Mouse (Mus musculus): ENCODE measurements at regions not wholly inside any gene's neighbourhood (a gene's known extent, or its start where the extent isn't known, plus 50 kb on each side); places are given as distances from the start of the nearest gene placed in this dataset.

DNA sequence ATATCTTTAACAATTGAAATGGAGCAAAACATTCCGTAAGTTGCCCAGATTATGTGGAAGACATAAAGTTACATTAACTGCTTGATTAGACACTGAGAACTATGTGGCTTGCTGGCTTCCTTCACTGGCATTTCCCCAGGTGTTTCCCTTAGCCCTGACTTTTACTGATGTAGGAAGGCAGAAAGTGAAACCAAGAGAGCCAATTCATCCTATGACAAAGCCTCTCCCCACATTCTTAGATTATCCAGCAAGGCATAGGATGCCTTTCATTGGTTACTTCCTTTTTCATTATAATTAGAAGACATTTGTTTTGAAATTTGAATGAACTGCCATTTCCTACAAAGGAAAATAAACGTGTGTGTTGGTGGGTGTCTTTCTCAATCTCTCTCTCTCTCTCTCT lies 72.1 kb downstream of the Cdc42ep3 start:
- no peak for DNase-seq

DNA sequence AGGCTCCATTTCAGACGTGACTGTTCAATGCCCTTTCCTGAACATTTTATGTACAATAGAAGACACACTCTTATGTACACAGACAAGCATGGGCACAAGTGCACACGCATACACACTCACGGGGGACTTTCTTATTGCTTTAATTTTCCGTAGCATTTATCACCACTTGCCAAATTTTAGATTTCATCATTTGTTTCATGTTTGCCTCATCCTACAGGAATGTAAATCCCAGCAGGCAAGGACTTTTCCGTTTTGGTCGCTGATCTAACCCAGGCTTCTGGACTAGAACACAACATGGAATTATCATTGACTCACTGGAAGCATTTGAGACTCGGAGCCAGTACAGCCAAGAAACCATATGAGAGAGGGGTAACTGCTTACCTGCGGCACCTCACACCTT lies 81.3 kb downstream of the Cdc42ep3 start:
- no peak for DNase-seq

DNA sequence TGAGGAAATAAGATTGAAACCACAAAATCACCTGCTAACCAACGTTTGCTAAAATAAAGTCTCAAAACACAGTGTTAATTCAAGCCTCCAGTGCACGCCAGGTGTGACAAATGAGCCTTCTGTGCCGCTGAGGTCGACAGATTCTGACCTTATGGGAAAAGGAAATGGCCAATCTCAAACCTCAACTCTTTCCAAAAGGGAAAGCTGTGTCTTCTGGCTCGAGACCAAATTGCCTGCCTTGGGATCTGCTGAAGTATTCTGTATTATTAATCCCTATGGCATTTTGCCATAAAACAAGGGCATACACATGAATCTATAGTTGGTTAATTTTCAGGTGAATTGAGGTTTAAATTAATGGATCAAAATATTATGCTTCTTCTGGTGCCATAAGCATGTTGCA lies 95.2 kb downstream of the Cdc42ep3 start:
- DNase-seq = no peak

DNA sequence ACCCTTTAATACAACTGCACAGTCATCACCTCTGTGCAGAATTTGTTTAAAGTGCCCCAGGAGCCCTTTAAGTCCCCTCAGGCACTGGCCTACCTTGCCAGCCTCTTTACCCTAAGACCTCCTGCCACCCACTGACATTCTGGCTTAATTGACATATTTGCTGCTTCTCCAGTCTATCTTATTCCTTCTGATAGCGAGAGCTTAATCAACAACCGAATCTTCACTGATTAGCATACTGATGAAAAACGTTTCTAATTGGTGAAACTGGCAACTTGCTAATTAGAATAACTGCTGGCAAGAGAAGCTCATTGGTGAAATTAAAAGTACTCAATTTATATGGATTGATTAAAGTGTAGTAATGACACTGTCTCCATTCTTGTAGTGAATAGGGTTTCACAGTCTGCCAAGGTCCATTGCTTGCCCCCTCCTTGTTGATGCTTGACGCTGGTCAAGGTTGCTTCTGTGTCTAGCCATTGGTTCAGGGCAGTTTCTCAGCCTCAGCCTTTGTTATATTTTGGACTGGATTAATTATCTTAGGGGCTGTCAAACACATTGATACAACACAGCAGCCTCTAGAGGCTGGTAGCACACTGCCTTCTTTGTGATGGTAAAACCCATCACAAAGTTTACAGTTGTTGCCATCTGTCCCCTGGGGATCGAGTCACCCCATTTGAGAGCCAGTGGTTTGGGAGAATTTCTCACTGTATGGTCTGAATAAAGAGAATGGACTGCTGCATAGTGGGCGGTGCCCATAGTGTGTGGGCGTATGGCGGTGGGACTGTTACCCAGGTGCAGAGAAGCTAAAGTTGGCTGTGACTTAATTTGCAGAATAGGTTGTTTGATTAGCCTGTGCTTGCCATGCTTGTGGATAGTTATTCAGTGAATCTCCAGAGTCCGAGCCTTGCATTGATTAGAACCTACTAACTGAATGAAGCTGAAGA lies 107.7 kb downstream of the Cdc42ep3 start:
- no peak for DNase-seq

DNA sequence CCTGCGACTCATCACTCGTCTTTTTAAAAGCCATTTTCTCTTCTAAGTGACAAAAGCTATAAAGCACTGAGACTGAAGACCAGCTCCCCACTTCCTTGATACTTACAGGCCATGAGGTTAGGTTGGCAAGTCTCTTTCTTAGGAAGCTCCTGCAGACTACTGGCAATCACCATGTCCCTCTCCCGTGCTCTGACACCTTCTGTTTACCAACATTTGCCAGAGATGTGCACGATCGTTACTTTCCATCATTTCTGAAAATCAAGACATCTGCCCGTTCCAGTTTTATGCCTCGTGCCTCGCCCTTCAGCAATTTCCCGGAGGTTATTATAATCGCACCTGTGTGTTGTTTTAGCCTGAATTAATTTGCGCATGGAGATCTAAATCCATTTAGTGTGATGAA lies 110.8 kb downstream of the Cdc42ep3 start:
- DNase-seq = no peak

DNA sequence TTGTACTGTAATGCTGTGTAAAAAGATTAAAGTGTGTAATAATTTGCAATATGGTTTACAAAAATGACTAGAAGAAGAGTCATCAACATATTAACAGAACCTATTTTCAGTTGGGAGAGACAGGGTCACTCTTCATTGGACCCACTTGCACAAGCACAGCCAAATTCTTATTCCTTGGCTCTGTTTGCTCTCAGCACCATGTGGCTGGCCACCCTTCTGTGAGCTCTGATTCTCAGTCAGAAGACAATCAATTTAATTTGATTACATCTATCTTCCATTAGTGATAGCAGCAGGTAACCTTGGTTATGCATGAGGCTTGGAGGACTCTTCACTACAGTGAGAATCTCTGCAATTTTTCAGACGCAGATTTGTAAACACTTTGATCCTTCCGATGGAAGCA lies 111.5 kb downstream of the Cdc42ep3 start:
- no peak for DNase-seq

DNA sequence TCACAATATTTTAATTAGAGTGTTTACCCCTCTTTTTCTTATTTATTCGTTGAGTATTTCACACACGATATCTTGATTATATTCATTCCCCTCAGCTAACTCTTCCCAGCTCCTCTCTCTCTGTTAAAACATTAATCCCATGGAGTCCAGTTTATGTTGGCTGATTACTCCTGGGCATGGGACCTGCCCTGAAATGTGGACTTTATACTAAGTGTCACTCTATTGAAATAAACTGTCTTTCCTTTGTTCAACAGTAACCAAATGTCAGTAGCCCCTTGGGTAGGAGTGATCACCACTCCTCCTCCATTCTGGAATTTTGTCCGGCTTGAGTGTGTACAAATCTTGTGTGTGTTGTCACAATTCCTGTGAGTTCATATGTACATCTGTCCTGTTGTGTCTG lies 113.4 kb downstream of the Cdc42ep3 start:
- no peak for DNase-seq

DNA sequence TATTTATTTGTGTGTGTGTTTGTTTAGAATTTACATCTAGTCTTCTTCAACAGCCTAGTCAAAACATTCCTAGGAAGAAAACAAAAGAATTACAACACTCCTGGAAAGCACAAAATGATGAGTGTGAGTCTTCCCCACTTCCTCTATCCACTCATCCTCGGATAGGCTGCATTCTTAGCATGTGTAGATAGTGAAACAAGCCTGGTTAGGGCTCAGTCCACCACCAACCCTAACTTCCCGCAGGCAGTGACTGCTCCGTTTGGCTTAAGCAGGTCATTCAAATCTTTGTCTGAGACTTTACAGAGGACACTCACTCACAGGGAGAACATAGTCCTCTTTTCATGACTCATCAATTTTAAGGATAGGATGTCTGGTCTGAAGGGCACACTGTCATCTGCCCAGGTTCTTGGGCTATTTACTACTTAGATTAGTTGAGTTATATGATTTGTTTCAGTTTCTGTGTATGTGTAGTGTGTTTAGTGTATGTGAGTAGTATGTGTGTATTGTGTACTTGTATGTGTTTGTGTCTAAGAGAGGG lies 118.6 kb downstream of the Cdc42ep3 start:
- DNase-seq = no peak

DNA sequence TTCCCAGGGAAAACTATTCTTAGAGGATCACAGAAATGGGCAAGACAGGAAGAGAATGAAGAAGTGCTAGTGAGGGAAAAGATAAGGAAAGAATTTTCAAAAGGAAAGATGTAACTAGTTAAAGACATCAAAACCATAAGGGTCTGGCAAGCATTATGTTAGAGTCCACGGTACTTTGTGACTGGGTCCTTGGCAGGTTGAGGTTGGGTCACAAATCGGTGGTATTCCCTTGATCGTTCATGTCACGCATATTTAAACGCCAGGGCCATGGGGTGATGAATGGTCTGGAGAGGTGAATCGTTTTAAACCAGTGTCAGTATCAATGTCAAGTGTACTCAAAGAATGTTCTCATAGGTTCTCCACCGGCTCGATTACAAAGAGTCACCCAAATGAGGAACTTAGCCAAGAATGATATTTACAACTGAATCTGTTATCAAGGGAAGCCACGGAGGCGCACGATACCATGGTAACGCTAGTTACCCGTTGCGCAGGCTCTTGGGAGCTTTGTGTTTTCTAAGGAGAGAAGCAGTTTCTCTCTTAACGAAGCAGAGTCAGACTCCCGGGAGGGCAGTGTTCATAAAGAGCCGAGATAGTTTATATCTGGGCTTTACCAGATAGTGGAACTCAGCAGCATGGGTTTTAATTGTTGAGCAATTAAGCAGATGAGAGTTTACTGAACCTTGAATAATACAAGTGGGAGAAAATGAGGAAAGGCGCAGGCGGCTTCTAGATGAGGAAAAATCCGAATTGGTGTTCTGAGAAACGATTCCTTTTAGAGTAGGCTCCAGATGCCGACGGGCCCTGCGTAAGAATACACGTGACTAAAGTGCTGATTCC lies 124.0 kb downstream of the Cdc42ep3 start:
- DNase-seq = no peak

DNA sequence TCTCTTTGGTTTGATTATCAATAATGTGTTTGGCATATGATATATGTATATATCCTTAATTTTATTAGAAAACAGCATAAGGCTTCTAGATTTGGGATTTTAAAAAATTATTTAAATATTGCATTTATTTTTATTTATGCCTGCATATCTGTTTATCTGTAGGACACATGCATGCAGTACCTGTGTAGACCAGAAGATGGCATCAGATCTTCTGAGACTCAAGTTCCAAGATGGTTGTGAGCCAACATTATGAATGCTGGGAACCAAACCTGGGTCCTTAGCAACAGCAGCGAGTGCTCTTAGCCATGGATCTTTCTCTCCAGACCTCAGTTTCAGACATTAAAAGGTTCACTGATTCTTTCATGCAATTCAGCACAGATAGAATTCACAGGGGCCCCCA lies 148.3 kb downstream of the Cdc42ep3 start:
- DNase-seq = peak in 1 of 2 experiments; percentile 6

DNA sequence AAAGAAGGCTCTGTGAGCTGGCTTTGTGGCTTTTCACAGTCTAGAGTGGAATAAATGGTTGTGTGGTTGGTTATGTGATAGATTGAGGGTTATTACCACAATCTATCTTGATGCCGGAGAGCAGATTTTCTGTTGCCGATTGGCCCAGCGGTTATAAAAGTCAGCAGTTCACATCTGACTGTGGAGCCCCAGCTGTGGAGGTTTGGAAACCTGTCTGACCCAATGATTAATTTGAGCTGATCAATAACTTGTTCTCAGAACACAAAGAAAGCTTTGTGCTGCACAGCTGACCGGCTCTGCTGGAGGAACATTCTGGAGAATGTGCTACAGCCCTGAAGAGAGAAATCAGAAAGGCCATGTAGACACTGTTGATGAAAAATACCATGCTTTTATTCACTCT lies 148.8 kb downstream of the Cdc42ep3 start:
- no peak for DNase-seq

DNA sequence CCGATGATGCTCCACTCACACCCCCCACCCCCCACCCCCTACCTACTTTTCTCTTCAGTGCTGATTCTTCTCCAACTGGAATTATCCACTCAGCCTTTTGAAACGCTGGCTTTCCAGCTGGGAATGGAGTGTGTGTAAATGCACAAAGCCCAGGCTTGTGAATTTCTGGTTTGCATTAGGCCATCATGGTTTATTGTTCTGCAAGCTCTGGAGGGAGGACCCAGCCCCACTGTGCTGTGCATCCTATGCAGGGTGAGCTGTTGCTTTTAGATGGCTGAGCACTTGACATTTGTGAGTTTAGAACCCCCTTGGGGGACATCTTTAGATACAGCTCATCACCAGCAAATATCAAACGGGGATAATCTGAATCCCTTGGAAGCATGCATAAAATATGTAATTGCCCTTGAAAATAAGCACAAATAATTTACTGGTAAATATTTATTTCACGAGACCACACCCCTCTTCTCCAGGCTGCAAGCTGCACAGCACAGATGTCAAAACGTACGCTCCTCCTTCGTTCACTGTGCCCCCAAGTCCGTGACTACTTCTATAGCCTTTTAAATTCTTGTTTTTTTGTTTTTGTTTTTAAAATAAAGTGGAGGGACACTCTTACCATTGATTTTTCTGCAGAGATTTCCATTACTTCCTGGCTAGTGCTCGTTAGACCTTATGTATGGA lies 148.2 kb downstream of the Qpct start:
- no peak for DNase-seq

DNA sequence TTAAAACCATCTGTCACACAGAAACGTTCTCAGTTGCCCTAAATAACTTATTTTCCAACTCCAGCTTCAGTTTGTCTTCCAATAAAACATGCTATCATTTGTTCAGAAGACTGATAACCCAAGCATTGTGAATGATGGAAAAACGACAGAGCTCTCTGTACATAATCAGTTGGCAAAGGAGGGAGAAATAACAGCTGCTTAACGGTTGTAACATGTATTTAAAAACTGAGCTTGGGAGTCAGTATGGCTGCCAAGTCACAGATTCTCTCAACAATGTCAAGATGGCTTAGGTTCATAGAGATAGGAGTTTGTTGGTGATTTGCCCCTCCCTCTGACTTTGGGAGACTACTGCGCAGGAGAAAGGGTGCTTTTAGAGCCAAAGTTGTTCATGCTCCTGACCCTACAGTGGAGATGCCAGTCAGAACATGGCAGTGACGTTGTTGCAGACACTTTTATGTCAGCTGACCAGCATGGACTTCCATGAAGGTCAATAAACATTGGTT lies 140.2 kb downstream of the Qpct start:
- DNase-seq = no peak

DNA sequence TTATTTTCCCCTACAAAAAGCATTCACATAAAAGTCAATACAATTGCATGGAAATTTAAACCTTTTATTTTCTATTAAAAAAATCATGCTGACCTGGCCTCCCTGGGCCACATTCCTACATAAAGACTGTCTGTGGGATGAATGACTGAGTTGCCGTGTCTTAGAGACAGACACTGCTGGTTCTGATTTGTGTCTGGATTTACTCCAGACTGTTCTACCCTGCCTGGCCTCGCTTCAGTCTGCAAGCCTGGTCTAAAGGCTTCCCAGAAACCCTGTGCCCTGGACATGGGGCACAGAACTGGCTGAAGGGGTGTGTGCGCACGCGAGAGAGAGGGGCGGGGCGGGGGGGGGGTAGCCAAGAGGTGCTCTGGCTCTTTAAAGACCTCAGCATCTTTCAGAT lies 136.6 kb downstream of the Qpct start:
- DNase-seq = no peak

DNA sequence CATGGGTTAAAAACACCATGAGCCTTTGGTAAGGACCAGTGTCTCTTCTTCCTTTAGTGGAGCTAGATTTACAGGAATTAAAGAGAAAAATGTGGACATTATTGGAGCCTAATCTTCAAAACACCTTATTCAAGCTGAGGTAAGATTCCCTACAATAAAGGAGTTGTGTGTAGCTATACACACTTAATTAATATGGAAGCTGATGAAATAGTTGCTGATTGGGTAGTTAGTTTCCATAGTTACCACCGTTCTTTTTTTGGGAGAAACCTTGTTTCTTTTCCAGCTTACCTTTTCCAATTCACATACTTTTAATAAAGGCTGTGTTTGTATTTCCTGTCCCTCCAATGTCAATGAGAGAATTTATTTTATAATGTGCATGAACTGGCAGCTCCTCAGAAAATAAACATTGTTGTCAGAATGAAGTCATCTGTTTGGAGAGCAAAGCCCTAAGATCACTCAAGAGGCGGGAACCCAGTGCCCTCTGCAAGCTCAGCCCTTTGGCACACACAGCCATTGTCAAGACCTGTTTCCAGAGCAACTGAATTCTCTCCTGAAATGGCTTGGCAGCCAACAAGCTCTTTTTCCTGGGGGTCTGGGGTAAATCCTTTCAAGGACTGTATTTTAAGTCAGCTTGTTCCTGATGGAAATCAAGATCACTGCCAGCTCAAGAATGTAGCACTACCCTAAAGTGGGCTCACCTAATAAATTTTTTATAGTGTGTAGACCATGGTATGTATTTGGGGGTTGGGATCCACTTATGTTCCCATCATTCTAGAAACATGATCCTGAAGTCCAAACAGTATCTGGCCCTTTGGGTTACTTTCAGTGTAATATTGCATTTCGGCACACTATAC lies 128.8 kb downstream of the Qpct start:
- no peak for DNase-seq

DNA sequence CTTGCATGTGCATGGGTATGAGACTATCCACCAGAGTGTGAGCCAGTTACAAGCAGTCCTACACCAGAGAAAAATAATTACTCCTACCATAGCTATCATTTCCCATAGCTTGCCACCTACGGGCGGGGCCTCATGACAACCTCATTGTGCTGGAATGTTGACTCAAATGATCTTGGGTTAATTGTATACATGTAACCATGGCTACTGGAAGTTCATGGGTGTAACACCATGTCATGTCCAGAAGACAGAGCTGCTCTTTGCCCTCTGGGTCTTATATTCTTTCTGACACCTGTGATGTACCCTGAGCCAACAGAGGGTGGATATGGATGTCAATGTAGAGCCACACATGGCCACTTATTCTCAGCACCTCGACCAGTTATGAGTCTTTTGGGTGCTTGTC lies 125.6 kb downstream of the Qpct start:
- no peak for DNase-seq

DNA sequence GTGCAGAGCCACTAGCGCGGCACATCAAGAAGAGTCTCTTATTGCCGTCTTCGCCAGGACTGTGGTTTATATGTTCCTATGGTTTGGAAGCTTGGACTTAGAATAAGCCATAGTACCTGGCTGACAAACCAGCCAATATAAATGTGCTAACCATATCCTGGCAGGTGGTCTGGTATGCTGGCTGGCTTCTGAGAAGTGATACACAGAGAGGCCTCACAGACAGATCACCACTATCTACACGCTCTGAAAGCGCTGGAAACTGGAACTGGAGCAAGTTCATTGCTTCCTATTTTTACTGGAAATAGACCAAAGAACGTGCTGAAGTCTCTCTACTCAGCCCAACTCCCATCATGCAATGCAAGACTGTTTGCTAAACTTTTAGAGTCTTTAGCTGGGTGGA lies 124.7 kb downstream of the Qpct start:
- no peak for DNase-seq

DNA sequence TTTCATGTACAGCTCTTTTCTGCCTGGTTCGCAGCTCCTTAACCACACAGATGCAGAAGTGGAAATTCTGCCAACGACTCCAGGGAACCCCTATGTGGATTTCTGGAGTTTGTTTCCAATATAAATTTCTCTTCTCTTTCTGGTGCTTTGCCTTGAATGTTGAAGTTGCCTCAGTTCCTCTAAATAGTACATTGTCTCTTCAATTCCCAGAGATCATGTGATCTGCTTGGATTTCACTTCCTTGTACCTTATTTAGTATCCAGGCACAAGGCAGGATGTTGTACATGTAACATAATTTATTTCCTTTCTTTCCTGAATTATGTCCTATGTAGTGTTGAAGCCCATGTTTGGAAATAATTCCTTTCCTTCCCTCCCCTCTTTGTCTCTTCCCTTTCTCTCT lies 123.7 kb downstream of the Qpct start:
- no peak for DNase-seq

DNA sequence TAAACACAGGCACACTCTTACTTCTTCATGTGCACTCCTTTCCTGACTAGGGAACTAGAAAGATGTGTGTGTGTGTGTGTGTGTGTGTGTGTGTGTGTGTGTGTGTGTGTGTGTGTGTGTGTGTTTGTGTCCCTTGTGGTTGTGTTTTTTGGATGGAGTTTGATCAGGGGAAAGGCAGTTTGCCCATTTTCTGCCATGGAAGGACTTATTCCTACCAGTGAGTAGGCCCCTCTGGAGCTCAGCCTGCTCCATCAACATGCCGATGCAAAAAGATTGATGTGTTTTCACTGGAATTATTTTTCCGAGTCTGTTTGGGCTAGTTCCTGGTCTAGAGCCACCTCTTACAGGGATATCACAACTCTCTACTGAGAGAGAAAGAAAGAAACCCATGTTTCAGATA lies 120.6 kb downstream of the Qpct start:
- no peak for DNase-seq

DNA sequence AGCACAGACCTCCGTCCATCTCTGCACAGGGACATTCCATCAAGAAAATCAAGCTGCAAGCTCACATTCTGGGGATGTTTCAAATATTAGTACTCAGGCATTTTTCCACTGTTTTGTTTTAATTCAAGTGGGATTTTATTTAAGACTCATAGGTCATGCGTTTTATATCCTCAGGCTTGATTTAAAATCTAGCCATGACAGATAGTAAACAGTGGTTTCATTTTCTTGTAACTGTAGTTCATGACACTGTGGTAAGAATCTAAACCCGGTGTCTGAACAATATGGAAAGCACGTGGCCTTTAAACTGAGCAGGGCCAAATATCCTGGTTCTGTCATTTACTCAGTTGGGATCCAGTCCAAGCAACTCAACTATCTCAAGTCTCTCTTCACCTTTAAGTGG lies 119.0 kb downstream of the Qpct start:
- no peak for DNase-seq

DNA sequence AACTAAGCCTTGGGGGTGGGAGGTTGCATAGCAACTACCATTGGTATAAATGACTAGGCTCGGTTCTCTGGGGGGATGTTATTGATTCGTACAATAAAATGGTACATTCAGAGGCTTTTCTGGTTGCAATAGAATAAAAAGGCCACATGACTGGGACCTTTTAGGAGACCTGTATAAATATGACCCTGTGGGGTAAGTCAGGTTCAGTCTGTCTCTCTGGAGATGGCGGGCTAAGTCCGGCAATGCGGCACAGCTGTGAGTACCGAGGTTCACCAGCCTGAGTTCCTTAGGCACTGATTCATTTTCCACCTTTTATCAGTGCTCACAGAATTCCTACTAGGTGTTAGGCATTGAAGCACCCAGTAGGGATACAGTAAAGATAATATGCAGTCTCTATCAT lies 115.5 kb downstream of the Qpct start:
- no peak for DNase-seq
